Mouse (Mus musculus): ENCODE results near the gene Ormdl2.

The Ormdl2 gene

GRCm38 (mm10) chr10:128803361-128803760 is 18.1 kb downstream of the Ormdl2 start:
- no peak for DNase-seq

DNA sequence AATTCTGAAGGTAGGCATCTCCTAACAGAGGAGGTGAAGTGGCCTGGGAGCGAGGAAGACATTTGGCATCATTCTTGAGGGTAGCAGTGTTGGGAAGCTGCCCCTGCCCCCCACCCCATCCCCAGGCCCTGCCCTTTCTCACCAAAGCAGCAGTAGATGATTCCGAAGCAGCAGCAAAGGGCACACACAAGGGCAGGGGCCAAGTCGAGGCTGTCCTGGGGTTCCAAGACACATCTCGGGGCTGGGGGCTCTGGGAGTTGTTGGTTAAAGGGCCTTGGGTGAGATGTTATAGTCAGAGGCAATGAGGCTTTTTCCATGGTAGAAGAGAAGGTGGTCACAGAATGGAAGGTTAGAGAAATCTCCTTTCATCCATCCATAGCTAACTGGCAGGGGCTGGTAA is 18.5 kb downstream of the Ormdl2 start:
- no peak for DNase-seq

DNA sequence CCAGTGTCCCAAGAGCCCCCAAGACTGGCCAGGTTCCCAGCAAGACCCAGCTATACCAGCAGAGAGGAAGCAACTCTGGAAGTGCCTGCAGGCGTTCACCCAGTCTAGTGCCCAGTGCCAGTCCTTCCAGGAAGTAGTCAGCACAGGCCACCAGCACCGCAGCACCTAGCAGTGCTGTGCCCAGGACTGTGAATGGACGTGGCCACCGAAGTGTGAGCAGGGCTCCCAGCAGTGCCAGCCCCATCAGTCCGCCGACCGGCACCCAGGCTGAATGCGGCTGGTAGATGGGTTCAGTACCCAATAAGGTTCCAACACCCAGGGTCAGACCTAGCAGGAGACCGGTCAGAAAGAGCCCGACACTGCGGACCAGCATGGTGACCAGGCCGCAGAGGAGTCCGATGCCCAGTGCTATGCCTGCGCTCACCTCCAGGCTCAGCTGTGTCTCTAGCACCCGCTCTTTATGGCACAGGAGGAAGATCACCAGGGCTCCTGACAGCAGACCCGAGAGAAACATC is 19.4 kb downstream of the Ormdl2 start:
- DNase-seq: no peak

DNA sequence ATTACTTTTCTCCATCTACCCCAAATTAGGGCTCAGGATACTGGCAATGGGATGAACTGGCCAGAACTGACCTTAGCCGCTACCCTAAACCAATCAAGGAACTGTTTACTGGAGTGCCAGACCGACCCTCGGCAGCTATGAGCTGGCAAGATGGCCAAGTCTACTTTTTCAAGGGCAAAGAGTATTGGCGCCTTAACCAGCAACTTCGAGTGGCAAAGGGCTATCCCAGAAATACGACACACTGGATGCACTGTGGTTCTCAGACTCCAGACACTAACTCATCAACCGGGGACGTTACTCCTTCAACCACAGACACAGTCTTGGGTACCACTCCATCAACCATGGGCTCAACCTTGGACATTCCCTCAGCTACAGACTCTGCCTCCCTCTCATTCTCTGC is 22.8 kb downstream of the Ormdl2 start:
- DNase-seq: no peak

DNA sequence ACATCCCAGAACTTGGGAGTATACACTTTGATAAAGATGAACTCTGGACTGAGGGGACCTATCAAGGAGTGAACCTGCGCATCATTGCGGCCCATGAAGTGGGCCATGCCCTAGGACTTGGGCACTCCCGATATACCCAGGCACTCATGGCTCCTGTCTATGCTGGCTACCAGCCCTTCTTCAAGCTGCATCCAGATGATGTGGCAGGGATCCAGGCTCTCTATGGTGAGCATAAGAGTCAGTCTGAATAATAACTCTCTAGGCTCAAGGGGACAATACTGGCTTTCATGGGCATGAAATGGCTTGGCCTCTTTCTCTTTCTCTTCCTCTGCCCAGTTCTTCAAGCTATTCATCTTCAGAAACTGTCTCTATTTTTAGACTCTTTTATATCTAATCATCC is 25.9 kb downstream of the Ormdl2 start:
- no peak for DNase-seq

DNA sequence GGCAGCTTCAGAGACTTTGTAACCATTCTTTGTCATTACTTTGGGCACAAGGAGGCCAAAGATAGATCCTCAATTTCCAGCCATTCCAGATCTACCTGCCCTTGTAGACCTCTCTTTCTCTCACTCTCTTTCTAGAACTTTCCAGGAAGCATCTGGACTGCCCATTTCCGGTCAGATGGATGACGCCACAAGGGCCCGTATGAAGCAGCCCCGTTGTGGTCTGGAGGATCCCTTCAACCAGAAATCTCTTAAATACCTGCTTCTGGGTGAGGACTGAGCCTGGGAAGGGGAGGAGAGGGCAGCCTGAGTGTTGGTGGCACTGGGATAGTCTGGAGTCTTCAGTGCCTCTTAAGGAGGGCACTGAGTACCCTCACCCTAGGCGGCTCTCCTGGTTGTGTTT is 27.1 kb downstream of the Ormdl2 start:
- no peak for DNase-seq

GRCm38 (mm10) chr10:128793258-128793657 is 28.2 kb downstream of the Ormdl2 start:
- DNase-seq: no peak

GRCm38 (mm10) chr10:128792041-128792440 is 29.4 kb downstream of the Ormdl2 start:
- no peak for DNase-seq

DNA sequence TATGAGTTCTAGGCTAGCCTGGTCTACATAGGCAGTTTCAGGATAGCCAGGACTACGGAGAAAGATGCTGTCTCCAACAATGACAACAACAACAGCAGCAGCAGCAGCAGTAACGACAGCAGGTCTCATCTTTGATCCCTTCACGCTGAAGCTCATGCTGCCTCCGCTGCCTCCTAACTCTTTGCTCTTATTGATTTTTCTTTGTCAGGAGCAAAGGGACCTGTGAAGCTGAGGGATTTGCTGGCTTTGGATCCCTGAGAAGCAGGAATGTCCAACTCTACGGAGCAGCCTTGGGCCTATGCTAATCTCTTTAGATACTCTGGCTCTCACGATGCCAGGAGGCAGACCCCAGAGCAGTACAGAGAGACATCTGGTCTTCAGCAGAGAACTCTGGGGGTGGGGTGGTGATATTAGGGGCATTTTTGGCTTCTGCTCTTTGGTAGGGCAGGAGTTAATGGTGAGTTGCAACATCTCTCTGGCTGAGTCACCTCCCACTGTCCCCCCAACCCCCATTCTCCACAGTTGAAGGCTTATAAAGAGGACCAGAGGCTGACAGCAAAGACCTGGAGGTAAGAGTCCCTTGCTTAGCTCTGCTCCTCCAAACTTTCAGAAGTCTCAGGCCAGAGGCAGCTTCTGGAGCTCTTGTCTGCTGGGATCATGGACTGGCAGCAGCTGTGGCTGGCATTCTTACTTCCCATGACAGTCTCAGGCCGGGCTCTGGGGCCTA is 30.9 kb downstream of the Ormdl2 start, which contains the start of gene Mmp19:
Gene Mmp19, plus strand, starts transcription at position 513 of the 727 bp plus-strand sequence.
- no peak for DNase-seq

GRCm38 (mm10) chr10:128780200-128780599 is 41.2 kb downstream of the Ormdl2 start:
- no peak for DNase-seq

DNA sequence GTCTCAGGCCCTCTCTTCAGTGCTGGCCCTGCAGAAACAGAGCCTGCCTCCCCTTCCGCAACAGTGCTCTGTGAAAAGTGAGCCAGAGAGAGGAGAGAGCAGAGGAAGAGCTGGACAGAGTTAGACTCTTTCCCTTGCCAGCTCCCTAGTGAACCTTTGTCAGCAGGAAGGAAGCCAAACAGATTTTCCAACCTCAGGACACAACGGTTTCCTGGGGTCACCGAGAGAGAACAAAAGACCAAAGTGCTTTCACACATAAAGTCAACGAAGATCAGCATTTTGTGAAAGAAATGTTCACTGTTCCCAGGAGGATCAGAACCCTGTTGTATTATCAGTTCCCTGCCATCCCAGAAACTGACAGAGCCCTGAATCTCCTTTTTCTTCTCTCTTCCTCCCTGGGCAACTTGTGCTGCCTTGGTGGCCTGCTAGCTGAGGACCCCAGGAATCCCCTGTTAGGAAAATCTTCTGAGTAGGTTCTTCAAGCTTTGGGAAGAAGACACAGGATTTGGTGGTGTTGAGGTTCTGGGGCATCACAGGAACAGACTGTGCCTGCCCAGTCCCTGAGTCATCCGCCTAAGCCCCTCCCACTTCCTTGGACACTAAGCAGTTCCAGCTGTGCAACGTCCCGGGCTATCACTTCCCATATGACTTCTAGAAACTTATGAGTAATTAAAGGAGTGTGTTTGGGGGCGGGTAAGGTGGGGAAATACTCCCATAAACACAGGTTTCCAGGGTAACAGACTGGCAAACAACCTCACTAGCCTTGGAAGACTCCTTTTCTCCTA is 42.2 kb downstream of the Ormdl2 start:
- no peak for DNase-seq

DNA sequence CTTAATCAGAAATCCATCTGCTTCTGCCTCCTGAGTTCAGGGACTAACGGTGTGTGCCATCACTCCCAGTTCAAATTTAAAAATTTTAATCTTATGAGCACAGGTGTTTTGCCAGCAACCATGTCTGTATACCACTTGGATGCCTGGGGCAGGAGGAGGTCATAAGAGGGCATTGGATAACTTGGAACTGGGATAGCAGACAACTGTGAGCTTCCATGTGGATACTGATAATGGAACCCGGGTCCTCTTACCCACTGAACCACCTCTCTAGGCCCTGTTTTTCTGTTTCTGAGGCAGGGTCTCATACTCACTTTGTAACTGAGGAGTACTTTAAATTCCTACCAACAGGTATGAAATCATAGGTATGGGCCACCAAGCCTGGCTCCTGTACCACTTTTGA is 43.0 kb downstream of the Ormdl2 start:
- DNase-seq: no peak

DNA sequence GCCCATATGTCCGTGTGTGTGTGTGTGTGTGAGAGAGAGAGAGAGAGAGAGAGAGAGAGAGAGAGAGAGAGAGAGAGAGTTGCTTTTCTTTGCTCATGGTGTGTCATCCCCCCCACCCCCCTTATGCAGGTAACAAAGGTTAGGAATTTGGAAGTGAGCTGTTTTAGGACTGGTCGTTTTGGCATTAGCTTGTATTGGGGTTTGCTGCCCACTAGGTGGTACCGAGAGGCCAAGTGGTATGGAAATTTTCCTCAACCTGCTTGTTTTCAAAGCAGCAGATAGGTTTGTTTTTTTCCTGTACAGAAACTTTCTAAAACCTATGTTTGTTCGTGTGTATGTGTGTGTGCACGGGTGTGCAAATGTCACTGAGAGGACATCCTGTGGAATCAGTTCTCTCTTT is 47.8 kb downstream of the Ormdl2 start:
- DNase-seq: no peak

DNA sequence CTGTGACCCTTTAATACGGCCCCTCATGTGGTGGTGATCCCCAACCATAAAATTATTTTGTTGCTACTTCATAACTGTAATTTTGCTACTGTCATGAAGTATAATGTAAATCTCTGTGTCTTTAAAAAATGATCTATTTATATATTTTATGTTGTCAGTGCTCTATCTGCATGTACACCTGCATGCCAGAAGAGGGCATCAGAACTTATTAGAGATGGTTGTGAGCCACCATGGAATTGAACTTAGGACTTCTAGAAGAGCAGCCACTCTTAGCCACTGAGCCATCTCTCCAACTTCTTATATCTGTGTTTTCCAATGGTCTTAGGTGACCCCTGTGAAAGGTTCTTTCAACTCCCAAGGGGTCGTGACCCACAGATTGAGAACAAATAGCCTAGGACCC is 48.5 kb downstream of the Ormdl2 start:
- DNase-seq: no peak

Data from right cerebral cortex, adult 18-20 months (tissue).